Mouse (Mus musculus): Measurements from ENCODE around the gene Sobp.

DNA sequence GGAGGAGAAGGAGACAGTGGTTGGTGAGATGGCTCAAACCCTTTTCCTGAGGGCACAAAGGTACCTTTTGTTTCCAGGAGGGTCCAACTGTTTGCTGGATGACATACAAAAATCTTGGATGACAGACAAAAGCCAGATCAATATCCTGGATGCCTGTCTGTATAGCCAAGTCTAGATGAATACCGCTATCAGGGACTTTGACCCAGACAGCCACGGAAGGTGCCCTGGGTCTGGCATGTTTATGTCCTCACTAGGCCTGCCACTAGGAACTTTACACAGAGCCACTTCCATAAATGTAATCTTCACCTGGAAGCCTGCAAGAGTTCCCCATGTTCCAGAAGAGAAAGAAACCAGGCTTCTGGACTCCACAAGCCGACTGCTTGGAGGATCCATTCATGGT lies 172.9 kb downstream of the Sobp start:
- no peak for TF ChIP-seq CTCF (IDR thresholded peaks at IDR 0.05; ENCODE audit: borderline replicate concordance, insufficient read depth, low read length)
- TF ChIP-seq POLR2A (IDR thresholded peaks at IDR 0.05; ENCODE audit: low read depth, low read length) = no peak

All from embryonic fibroblast, embryonic 13.5 days (primary cell).